Comparison of ENCODE assay signal across 13 mouse cellular contexts in genomic region chr7:114494033-114494432, GRCm38 (mm10).
A peak's percentile ranks its signal among the peaks of the same experiment; 100 is the strongest.
DNase-seq lines count a peak whose midpoint lies in the region; ATAC-seq and TF ChIP-seq lines count a peak whose summit lies in the region.
"Had no signal": no experiment of that assay in that cellular context is flagged by ENCODE, and none has a peak within 500 bp of the region (broad histone marks: within the 10 kb centered on the region; RNA-seq: fewer than 3 reads in every experiment).

No protein-coding gene starts in this region.

- H3K4me3 ChIP-seq in heart, adult 2 months, result no peak overlapping the region
- H3K4me3 ChIP-seq in midbrain, embryonic 11.5 days (ENCODE audit: low read depth, low read length), result no peak overlapping the region
- no peak overlapping the region for H3K4me3 ChIP-seq in midbrain, embryonic 15.5 days
- H3K4me3 ChIP-seq in forebrain, embryonic 10.5 days, result no peak overlapping the region
- H3K4me3 ChIP-seq: forebrain, embryonic 12.5 days; hindbrain, embryonic 10.5 days; limb, embryonic 13.5 days had no signal

- intact Hi-C loops in heart, adult 2 months (cut with DNase I), result loop anchor here (10.0 kb wide), 2 partner anchors 209 to 231 kb away; no protein-coding TSS in a partner anchor

- WGBS in heart, adult 2 months, result 91% methylated on average over 5 of the region's 5 CpGs
- 93% methylated on average over 5 of the region's 5 CpGs for WGBS in midbrain, embryonic 11.5 days
- WGBS in midbrain, embryonic 15.5 days, result 89% methylated on average over 5 of the region's 5 CpGs
- WGBS in forebrain, embryonic 10.5 days, result 96% methylated on average over 5 of the region's 5 CpGs

- H3K27me3 ChIP-seq in heart, adult 2 months (ENCODE audit: control insufficient read depth, insufficient read depth, low read length), result no peaks in the 10 kb centered on the region
- H3K27me3 ChIP-seq in midbrain, embryonic 11.5 days (ENCODE audit: control insufficient read depth, insufficient read depth, low read length), result no peaks in the 10 kb centered on the region
- H3K27me3 ChIP-seq in midbrain, embryonic 15.5 days (replicated peaks), result no peaks in the 10 kb centered on the region
- no peaks in the 10 kb centered on the region for H3K27me3 ChIP-seq in splenic B cell, adult 2 months (ENCODE audit: control insufficient read depth, insufficient read depth, low read length, poor library complexity, severe bottlenecking)
- H3K27me3 ChIP-seq in forebrain, embryonic 10.5 days (ENCODE audit: poor library complexity, severe bottlenecking), result no peaks in the 10 kb centered on the region
- H3K27me3 ChIP-seq: forebrain, embryonic 12.5 days; limb, embryonic 13.5 days had no signal

- H3K27ac ChIP-seq in heart, adult 2 months, result no peak overlapping the region
- no peak overlapping the region for H3K27ac ChIP-seq in midbrain, embryonic 11.5 days (ENCODE audit: low read depth, low read length)
- H3K27ac ChIP-seq in midbrain, embryonic 15.5 days, result no peak overlapping the region
- H3K27ac ChIP-seq in forebrain, embryonic 10.5 days, result no peak overlapping the region
- H3K27ac ChIP-seq: forebrain, embryonic 12.5 days; hindbrain, embryonic 10.5 days; limb, embryonic 13.5 days had no signal

- peak; percentile 18; the same call in 1 of the 2 replicates for TF ChIP-seq CTCF in heart, adult 2 months (IDR thresholded peaks at IDR 0.05)

- H3K36me3 ChIP-seq in heart, adult 2 months (ENCODE audit: control insufficient read depth, insufficient read depth, low read length), result no peaks in the 10 kb centered on the region
- H3K36me3 ChIP-seq in midbrain, embryonic 11.5 days (ENCODE audit: control insufficient read depth, insufficient read depth, low read length), result no peaks in the 10 kb centered on the region
- no peaks in the 10 kb centered on the region for H3K36me3 ChIP-seq in midbrain, embryonic 15.5 days (replicated peaks)
- H3K36me3 ChIP-seq in splenic B cell, adult 2 months (ENCODE audit: control insufficient read depth, insufficient read depth, low read length, poor library complexity, severe bottlenecking), result no peaks in the 10 kb centered on the region
- 0 out of 2 replicates have a peak, but pooled peaks cover 3% of the 10 kb centered on the region for H3K36me3 ChIP-seq in forebrain, embryonic 10.5 days (replicated peaks)
- H3K36me3 ChIP-seq: forebrain, embryonic 12.5 days; hindbrain, embryonic 10.5 days; limb, embryonic 13.5 days had no signal

- no peak for ATAC-seq in midbrain, embryonic 11.5 days (ENCODE audit: low FRiP score)
- no peak for ATAC-seq in midbrain, embryonic 15.5 days (replicated peaks)

- no peaks in the 10 kb centered on the region for H3K9me3 ChIP-seq in midbrain, embryonic 11.5 days (ENCODE audit: control insufficient read depth, low read length)
- H3K9me3 ChIP-seq in midbrain, embryonic 15.5 days, result no peaks in the 10 kb centered on the region
- no peaks in the 10 kb centered on the region for H3K9me3 ChIP-seq in forebrain, embryonic 10.5 days
- H3K9me3 ChIP-seq: forebrain, embryonic 12.5 days; hindbrain, embryonic 10.5 days; limb, embryonic 13.5 days had no signal

- H3K4me1 ChIP-seq in heart, adult 2 months (ENCODE audit: control insufficient read depth, insufficient read depth, low read length), result no peaks in the 10 kb centered on the region
- H3K4me1 ChIP-seq in midbrain, embryonic 11.5 days (ENCODE audit: control insufficient read depth, insufficient read depth, low read length), result no peaks in the 10 kb centered on the region
- no peaks in the 10 kb centered on the region for H3K4me1 ChIP-seq in midbrain, embryonic 15.5 days
- H3K4me1 ChIP-seq in forebrain, embryonic 10.5 days, result no peaks in the 10 kb centered on the region
- H3K4me1 ChIP-seq: forebrain, embryonic 12.5 days; hindbrain, embryonic 10.5 days; limb, embryonic 13.5 days had no signal

- H3K79me2 ChIP-seq in heart, adult 2 months (replicated peaks; ENCODE audit: control insufficient read depth, insufficient read depth, low read length), result no peaks in the 10 kb centered on the region

- TF ChIP-seq POLR2A in heart, adult 2 months (IDR thresholded peaks at IDR 0.05; ENCODE audit: insufficient read depth, low read depth, low read length), result no peak

- DNase-seq in heart, adult 2 months, result no peak
- DNase-seq in heart, adult 8-10 months (ENCODE audit: low spot score), result no peak
- peak; percentile 56 for DNase-seq in midbrain, embryonic 11.5 days (ENCODE audit: low spot score, missing footprints)
- DNase-seq in T-cell, adult 2 months (ENCODE audit: low spot score), result peak; percentile 82
- peak; percentile 29 for DNase-seq in splenic B cell, adult 2 months (ENCODE audit: low read depth, low spot score)
- DNase-seq in forebrain, embryonic 10.5 days (ENCODE audit: extremely low spot score, low spot score), result no peak
- no peak for DNase-seq in heart, adult 9 months (ENCODE audit: low spot score in 2 of 2)
- DNase-seq: kidney, postnatal 14 days; right cerebral cortex, postnatal 25 days had no signal

- TF ChIP-seq EP300 in heart, adult 2 months (IDR thresholded peaks at IDR 0.05; ENCODE audit: insufficient read depth, low read depth, low read length), result no peak

- no peak overlapping the region for H3K9ac ChIP-seq in heart, adult 2 months (ENCODE audit: low read depth, low read length)
- H3K9ac ChIP-seq in midbrain, embryonic 11.5 days (ENCODE audit: low read length), result no peak overlapping the region
- no peak overlapping the region for H3K9ac ChIP-seq in midbrain, embryonic 15.5 days
- H3K9ac ChIP-seq: forebrain, embryonic 12.5 days; limb, embryonic 13.5 days had no signal

- no peak overlapping the region for H3K4me2 ChIP-seq in midbrain, embryonic 11.5 days
- H3K4me2 ChIP-seq in midbrain, embryonic 15.5 days, result no peak overlapping the region
- H3K4me2 ChIP-seq: forebrain, embryonic 12.5 days; limb, embryonic 13.5 days had no signal

Comparison
In these comparisons a context has a peak if more than half of its experiments do, and no peak if none do; other contexts are left out.
1. DNase-seq: peak in midbrain, embryonic 11.5 days (single experiment), T-cell, adult 2 months (single experiment) and splenic B cell, adult 2 months (single experiment); none in heart, adult 2 months (0 of 2), heart, adult 8-10 months (single experiment), forebrain, embryonic 10.5 days (single experiment) and heart, adult 9 months (0 of 2).